Mouse (Mus musculus) E14TG2a.4 (cell line): Measurements from ENCODE around the gene Fli1.

Experiments
- H3K27me3 ChIP-seq: 2 replicates; pipeline ENCODE4 v1.6.1; 2014; ENCODE audit warnings: low read length, control low read depth; ENCODE audit not compliant: insufficient read depth
- H3K36me3 ChIP-seq: 2 replicates; pipeline ENCODE4 v1.6.1; 2014; ENCODE audit warnings: low read length, control low read depth; ENCODE audit not compliant: insufficient read depth
- H3K4me1 ChIP-seq: replicated peaks from 2 replicates; pipeline ENCODE4 v1.6.1; 2014; ENCODE audit warnings: low read depth, low read length, control low read depth
- H3K4me3 ChIP-seq: replicated peaks from 2 replicates; pipeline ENCODE4 v1.5.1; 2014; ENCODE audit warnings: mild to moderate bottlenecking, low read length
- H3K9me3 ChIP-seq: 2 replicates; pipeline ENCODE4 v1.6.1; 2014; ENCODE audit warnings: low read length, control low read depth
- CTCF ChIP-seq: conservative IDR thresholded peaks from 2 replicates; pipeline ENCODE4 v1.5.1; 2014; ENCODE audit warnings: low read length
- NANOG ChIP-seq: IDR thresholded peaks from 2 replicates; pipeline ENCODE4 v1.6.1; 2014; ENCODE audit warnings: borderline replicate concordance, low read length, mixed read lengths
- POU5F1 ChIP-seq: IDR thresholded peaks from 2 replicates; pipeline ENCODE4 v1.6.1; 2014; ENCODE audit warnings: low read length, borderline replicate concordance

The Fli1 gene

DNA sequence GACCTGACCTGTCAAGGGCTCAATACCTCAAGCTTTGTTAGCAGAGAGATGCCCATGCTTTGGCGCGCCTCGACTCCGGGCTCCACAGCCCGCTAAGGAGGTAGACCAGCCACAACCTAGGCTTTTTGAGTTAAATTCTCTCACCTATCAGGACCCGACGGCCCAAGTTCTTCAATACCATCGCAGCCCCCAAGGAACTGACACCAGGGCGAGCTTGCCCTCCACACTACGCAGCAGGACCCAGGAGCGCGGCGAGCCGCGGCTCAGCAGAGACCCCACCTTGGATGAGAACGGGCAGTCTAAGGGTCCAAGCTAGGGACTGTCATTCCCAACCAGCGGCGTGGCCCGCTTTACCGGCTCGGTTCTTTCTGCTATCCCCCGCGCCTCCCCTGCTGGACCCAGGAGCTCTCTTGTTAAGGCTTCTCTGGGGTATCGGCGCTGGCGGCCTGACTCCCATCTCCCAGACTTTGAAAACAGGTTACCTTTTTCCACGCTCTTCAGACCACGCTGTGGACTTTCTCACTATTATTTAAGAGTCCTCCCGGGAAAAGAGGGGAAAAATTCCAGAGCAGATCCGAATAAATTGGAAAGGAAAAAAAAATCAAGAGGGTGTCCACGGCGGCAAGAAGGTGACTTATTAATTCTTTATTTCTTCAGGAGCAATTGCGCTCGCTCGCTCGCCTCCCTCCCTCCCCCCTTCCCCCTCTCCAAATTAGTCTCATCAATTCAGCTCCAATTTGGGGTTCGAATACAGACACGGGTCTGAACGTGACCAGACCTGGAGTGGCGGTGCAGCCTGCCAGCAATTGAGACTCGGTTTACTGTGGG is at the start of gene Fli1:
Gene Fli1, minus strand, starts transcription at position 650 of the 828 bp plus-strand sequence.
- no peak for TF ChIP-seq CTCF
- TF ChIP-seq NANOG, result no peak
- no peak for TF ChIP-seq POU5F1
- Histone ChIP-seq H3K4me1 (peaks cover 53% of the 10 kb centered on the region), H3K27me3 (peaks cover 96% of the 10 kb centered on the region), H3K9me3 (no peaks in the 10 kb centered on the region), H3K4me3 (peak within 1 kb of the TSS; percentile 78), H3K36me3 (no peaks in the 10 kb centered on the region)

DNA sequence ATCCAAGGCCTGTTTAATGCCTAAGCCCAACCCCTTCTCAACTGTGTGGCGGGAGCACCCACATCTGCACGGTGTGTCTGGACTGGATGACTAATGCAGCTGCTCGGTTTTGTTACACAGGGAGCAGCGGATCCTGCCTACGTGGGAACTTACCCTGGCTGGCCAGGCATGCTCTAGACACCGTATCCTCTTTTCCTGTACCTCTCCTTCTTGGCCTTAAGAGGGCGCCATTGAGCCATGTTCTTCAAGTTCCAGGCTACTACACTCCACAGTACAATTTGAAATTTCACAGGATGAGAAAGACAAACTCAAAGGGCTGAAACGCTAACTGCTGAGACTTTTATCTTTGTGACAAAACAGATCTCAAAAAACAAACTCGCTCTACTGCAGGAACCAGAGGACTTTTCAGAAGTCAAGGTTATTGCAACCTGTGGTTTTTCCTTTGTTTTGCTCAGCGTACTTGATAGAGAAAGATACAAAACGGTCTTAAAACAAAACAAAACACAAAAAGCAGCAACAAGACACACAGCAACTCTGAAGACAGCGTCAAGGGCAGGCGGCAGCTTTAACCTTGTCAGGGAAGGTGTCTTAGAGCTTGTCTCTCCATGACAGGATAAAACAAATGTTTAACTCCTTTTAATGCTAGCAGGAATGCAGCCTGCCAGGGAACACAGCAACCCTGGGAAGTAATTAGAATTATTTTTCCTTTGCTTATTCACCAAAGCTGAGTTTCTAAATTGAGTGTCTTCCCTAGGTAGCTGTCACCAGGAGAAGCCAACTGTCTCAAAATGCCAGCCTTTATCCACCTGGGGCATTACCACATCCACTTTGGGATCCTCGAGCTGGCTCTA is 49.3 kb upstream of the Fli1 start:
- TF ChIP-seq CTCF (peak; percentile 72), POU5F1 (no peak)
- no peaks in the 10 kb centered on the region for H3K36me3 ChIP-seq
- no peaks in the 10 kb centered on the region for H3K9me3 ChIP-seq
- H3K4me1 ChIP-seq, result no peaks in the 10 kb centered on the region
- peaks cover 32% of the 10 kb centered on the region for H3K27me3 ChIP-seq
- no peak overlapping the region for H3K4me3 ChIP-seq

DNA sequence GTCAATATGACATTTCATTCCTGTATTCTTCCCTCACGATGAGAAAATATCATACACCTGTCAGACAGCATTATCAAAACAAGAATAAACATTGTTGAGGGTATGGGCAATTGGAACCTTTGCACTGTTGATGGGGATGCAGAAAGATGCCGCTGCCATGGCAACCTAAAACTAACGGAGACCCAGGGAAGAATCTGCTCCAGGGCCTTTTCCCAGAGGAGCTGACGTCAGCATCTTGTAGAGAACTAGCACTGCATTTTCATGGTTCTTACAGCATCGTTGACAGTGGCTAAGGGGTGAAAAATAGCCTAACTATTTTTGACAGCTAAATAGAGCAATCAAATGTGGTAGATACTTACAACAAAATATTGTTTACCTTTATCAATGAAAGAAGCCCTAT is 47.9 kb upstream of the Fli1 start:
- Histone ChIP-seq H3K4me1 (no peaks in the 10 kb centered on the region; the same call in 1 of the 2 replicates), H3K36me3 (no peaks in the 10 kb centered on the region), H3K9me3 (no peaks in the 10 kb centered on the region), H3K27me3 (peaks cover 33% of the 10 kb centered on the region), H3K4me3 (no peak overlapping the region)
- no peak for TF ChIP-seq NANOG
- no peak for TF ChIP-seq POU5F1
- no peak for TF ChIP-seq CTCF

GRCm38 (mm10) chr9:32589900-32590299 is 47.2 kb upstream of the Fli1 start:
- TF ChIP-seq CTCF (peak; percentile 89), POU5F1 (no peak)
- Histone ChIP-seq H3K9me3 (no peaks in the 10 kb centered on the region), H3K27me3 (peaks cover 31% of the 10 kb centered on the region), H3K4me1 (no peaks in the 10 kb centered on the region; the same call in 1 of the 2 replicates), H3K4me3 (no peak overlapping the region), H3K36me3 (no peaks in the 10 kb centered on the region)

DNA sequence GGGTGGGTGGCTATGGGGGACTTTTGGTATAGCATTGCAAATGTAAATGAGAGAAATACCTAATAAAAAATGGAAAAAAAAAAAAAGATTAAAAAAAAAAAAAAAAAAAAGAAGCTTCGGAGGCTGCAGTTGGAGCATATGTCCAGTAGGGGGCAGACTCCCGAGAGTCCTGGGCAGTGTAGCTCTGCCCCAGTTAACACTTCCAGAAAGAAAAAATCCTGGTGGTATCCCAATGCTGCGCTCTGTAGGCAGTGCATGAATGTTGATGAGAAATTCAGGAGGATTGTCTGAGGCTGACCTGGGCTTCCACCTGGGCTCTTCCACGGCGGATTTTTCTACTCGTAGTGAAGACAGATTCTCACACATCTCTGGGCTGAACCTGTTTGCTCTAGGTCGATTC is 42.7 kb upstream of the Fli1 start:
- Histone ChIP-seq H3K27me3 (peaks cover 37% of the 10 kb centered on the region), H3K9me3 (no peaks in the 10 kb centered on the region), H3K4me3 (no peak overlapping the region), H3K4me1 (no peaks in the 10 kb centered on the region; the same call in 1 of the 2 replicates), H3K36me3 (no peaks in the 10 kb centered on the region)
- TF ChIP-seq CTCF (peak; percentile 64), POU5F1 (no peak)

DNA sequence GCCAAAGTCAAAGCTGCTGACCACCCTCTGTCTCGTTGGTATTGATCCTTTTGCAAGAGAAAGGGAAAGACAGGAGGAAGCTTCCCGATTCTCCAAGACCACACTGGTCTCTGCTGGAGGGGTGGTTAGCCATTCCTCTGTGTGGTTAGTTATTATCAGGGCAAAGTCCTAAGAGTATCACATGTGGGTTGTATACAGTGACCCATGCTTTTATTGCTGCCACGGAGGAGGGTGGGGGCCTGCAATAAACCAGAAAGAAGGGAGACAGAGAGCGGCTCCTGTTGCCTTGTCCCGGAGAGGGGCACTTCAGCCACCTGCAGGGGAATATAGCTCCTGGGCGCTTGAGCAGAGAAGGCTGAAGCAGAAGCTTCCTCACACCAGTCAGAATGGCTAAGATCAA is 41.2 kb upstream of the Fli1 start:
- Histone ChIP-seq H3K4me3 (no peak overlapping the region), H3K36me3 (no peaks in the 10 kb centered on the region), H3K27me3 (peaks cover 37% of the 10 kb centered on the region), H3K9me3 (peaks cover 4% of the 10 kb centered on the region), H3K4me1 (no peaks in the 10 kb centered on the region; the same call in 1 of the 2 replicates)
- TF ChIP-seq NANOG, result no peak
- no peak for TF ChIP-seq CTCF
- TF ChIP-seq POU5F1, result no peak

DNA sequence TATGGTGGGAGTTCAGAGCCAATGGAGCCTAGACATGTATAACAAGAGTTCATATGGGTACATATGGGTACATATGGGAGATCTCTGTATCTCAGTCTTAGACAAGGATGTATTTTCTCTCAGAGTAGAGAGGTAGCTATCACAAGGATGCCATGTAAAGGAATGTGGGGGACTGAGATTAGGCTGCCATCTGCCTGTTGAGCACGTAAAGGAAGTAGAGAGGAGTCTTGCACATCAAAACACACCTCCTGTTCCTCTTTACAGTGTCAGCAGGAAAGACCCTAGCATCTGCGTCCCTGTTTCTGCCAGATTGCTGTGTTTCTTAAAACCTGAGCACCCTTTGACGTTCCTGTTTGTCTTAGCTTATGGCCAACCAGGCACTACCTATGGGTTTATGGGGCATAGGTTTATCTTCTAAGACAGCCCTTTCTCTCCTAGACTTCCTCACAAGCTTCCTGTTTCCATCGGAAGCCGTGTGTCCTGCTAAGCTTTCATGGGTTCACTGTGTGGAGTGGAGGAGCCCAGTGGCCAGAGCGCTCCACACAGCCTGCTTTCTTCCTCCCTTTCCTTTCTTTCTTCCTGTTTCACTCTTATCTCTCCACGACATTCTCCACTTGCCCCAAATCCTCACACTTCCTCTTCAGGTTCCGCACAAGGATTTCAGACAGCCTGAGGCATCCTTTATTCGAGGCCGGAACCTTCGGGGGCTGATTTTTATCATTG is 39.4 kb upstream of the Fli1 start:
- TF ChIP-seq POU5F1, result no peak
- Histone ChIP-seq H3K36me3 (no peaks in the 10 kb centered on the region), H3K4me3 (no peak overlapping the region), H3K27me3 (peaks cover 22% of the 10 kb centered on the region), H3K9me3 (peaks cover 21% of the 10 kb centered on the region), H3K4me1 (no peaks in the 10 kb centered on the region; the same call in 1 of the 2 replicates)

GRCm38 (mm10) chr9:32578411-32578810 is 35.8 kb upstream of the Fli1 start:
- TF ChIP-seq POU5F1, result no peak
- no peak for TF ChIP-seq CTCF
- no peak for TF ChIP-seq NANOG
- peaks cover 21% of the 10 kb centered on the region for H3K9me3 ChIP-seq
- H3K36me3 ChIP-seq, result no peaks in the 10 kb centered on the region
- H3K27me3 ChIP-seq, result peaks cover 14% of the 10 kb centered on the region
- no peaks in the 10 kb centered on the region for H3K4me1 ChIP-seq
- H3K4me3 ChIP-seq, result no peak overlapping the region
